Mouse (Mus musculus): ENCODE data around the gene Sycn. TPM values are rescaled to one million over a fixed set of nuclear protein-coding genes. Genes with fewer than 3 reads are reported as not detected.
"Not testable (repeated sequence)": the region's sequence is repeated elsewhere in the genome, so short reads cannot be mapped to it uniquely, and the experiment has no call there.

The Sycn gene
- polyA plus RNA-seq, 1 experiment, result not detected

DNA sequence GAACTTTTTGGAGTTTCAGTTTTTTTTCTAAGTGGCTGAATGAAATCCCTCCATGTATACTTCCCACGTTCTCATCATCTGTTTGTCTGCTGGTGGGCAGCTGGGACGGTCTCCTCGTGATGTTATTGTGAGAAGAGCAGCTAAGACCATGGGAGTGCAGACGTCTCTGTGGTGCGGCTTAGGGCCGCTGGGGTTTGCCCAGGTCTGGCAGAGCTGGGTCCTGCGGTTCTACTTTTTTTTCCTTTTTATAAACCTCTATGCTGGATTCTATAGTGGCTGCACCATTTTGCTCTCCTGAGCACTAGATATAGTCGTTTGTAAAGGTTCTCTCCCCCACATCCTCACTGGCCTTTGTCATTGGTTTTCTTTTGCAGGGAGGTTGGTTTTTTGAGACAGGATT, 29.2 kb upstream of the Sycn start:
- H3K27me3 ChIP-seq (ENCODE audit: control insufficient read depth, insufficient read depth, low read length, poor library complexity, severe bottlenecking), result no peaks in the 10 kb centered on the region

DNA sequence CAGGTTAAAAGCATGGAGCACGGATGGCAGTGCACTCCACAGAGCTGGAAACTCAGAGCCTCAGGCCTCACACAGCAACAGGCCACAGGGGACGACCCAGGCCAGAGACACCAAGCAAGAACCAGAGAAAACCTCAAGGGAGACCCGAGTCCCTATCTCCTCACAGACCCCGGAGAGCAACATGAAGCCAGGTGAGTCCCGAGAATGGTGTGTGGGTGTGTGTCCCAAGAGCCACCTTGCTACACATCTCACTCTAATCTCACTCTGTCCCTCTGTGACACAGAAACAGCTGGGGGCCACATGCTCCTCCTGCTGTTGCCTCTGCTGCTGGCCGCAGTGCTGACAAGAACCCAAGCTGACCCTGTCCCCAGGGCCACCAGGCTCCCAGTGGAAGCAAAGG, 18.1 kb upstream of the Sycn start, which contains the start of gene Ifnl3:
Gene Ifnl3, plus strand, starts transcription at position 301 of the 400 bp plus-strand sequence.
- not testable (repeated sequence) for H3K27me3 ChIP-seq (ENCODE audit: control insufficient read depth, insufficient read depth, low read length, poor library complexity, severe bottlenecking); H3K4me1 ChIP-seq (ENCODE audit: control insufficient read depth, insufficient read depth, low read length); H3K4me3 ChIP-seq (ENCODE audit: low read depth, low read length); H3K36me3 ChIP-seq (ENCODE audit: control insufficient read depth, insufficient read depth, low read length, poor library complexity, severe bottlenecking); H3K9me3 ChIP-seq (replicated peaks; ENCODE audit: control insufficient read depth, insufficient read depth, low read length, poor library complexity, severe bottlenecking); H3K9ac ChIP-seq (ENCODE audit: low read depth, poor library complexity, severe bottlenecking); H3K27ac ChIP-seq (ENCODE audit: insufficient read depth, low read length)

More for the DNA sequence above, 29.2 kb upstream of the Sycn start:
- Histone ChIP-seq H3K9me3 (replicated peaks; ENCODE audit: control insufficient read depth, insufficient read depth, low read length, poor library complexity, severe bottlenecking) (no peaks in the 10 kb centered on the region), H3K27ac (ENCODE audit: insufficient read depth, low read length) (no peak overlapping the region), H3K4me1 (ENCODE audit: control insufficient read depth, insufficient read depth, low read length) (no peaks in the 10 kb centered on the region), H3K9ac (ENCODE audit: low read depth, poor library complexity, severe bottlenecking) (no peak overlapping the region), H3K36me3 (ENCODE audit: control insufficient read depth, insufficient read depth, low read length, poor library complexity, severe bottlenecking) (no peaks in the 10 kb centered on the region), H3K4me3 (ENCODE audit: low read depth, low read length) (no peak overlapping the region)
- no peak for TF ChIP-seq POLR2A (IDR thresholded peaks at IDR 0.05; ENCODE audit: insufficient read depth, low read length)
- no peak for TF ChIP-seq EP300 (IDR thresholded peaks at IDR 0.05; ENCODE audit: insufficient read depth, low read depth, low read length)
- no peak for TF ChIP-seq CTCF (IDR thresholded peaks at IDR 0.05; ENCODE audit: low read depth, low read length)

DNA sequence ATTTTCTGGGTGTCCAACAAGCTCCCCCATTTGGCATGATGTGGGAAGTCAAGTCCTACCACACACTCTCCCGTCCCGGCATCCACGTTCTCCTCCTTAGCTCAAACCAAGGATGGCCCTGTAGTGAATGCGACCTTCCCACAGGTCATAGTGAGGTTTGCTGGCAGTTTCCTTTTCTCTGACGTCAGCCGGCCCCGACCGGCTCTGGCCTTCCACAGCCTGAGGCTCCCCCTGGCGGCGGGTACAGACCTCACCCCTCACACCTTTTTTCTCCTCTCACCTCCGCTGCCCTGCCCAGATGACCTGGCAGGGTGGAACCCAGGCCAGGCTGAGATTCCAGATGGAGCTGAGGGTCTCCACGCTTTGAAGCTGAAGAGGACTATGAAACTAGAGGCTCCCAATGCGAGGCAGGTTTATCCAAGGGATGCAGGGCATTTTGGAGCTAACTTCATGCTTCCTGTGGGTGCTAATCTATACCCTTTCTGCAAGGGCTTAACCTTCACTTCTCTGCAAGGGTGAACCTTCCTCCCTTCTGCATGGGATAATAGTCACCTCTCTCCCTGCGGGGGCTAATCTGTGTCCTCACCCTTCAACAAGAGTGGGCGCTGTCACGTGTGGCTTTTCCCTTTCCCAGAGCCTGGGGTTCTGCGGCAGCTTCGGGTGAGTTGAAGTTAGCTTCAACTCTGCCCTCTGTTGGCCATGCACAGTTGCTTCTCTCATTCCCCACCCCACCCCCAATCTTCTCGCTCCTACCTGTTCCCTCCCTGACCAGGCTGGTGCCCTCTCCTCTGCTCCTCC, 12.6 kb upstream of the Sycn start:
- no peaks in the 10 kb centered on the region for H3K4me1 ChIP-seq (ENCODE audit: control insufficient read depth, insufficient read depth, low read length)
- TF ChIP-seq CTCF (IDR thresholded peaks at IDR 0.05; ENCODE audit: low read depth, low read length) (peak; percentile 86), EP300 (IDR thresholded peaks at IDR 0.05; ENCODE audit: insufficient read depth, low read depth, low read length) (0 out of 2 replicates have a peak, but pooled peaks have one; percentile 24), POLR2A (IDR thresholded peaks at IDR 0.05; ENCODE audit: insufficient read depth, low read length) (no peak)
- no peaks in the 10 kb centered on the region for H3K9me3 ChIP-seq (replicated peaks; ENCODE audit: control insufficient read depth, insufficient read depth, low read length, poor library complexity, severe bottlenecking)
- no peak overlapping the region for H3K4me3 ChIP-seq (ENCODE audit: low read depth, low read length)
- H3K36me3 ChIP-seq (ENCODE audit: control insufficient read depth, insufficient read depth, low read length, poor library complexity, severe bottlenecking), result no peaks in the 10 kb centered on the region
- no peak overlapping the region for H3K27ac ChIP-seq (ENCODE audit: insufficient read depth, low read length)
- no peaks in the 10 kb centered on the region for H3K27me3 ChIP-seq (ENCODE audit: control insufficient read depth, insufficient read depth, low read length, poor library complexity, severe bottlenecking)
- no peak overlapping the region for H3K9ac ChIP-seq (ENCODE audit: low read depth, poor library complexity, severe bottlenecking)

DNA sequence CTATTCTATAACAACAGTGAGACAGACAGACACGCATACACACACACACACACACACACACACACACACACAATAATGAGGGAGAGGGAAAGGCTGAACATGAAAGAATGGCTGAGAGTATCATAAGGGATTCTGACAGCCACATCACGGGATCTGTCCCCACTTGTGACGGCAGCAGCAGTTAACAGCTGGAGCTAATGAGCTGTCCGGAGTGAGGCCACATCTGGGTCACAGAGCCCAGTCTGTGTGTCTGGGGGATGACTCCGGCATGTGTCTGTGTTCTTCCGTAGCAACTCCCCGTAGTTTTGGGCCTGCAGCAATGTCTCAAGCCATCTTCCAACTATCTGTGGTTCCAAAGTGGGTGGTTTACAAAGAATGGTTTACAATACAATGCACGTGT, 8.7 kb upstream of the Sycn start:
- Histone ChIP-seq H3K4me1 (ENCODE audit: control insufficient read depth, insufficient read depth, low read length) (no peaks in the 10 kb centered on the region), H3K4me3 (ENCODE audit: low read depth, low read length) (no peak overlapping the region), H3K9ac (ENCODE audit: low read depth, poor library complexity, severe bottlenecking) (no peak overlapping the region), H3K27me3 (ENCODE audit: control insufficient read depth, insufficient read depth, low read length, poor library complexity, severe bottlenecking) (no peaks in the 10 kb centered on the region), H3K27ac (ENCODE audit: insufficient read depth, low read length) (no peak overlapping the region), H3K36me3 (ENCODE audit: control insufficient read depth, insufficient read depth, low read length, poor library complexity, severe bottlenecking) (no peaks in the 10 kb centered on the region), H3K9me3 (replicated peaks; ENCODE audit: control insufficient read depth, insufficient read depth, low read length, poor library complexity, severe bottlenecking) (no peaks in the 10 kb centered on the region)
- TF ChIP-seq POLR2A (IDR thresholded peaks at IDR 0.05; ENCODE audit: insufficient read depth, low read length), result no peak
- TF ChIP-seq EP300 (IDR thresholded peaks at IDR 0.05; ENCODE audit: insufficient read depth, low read depth, low read length), result no peak

DNA sequence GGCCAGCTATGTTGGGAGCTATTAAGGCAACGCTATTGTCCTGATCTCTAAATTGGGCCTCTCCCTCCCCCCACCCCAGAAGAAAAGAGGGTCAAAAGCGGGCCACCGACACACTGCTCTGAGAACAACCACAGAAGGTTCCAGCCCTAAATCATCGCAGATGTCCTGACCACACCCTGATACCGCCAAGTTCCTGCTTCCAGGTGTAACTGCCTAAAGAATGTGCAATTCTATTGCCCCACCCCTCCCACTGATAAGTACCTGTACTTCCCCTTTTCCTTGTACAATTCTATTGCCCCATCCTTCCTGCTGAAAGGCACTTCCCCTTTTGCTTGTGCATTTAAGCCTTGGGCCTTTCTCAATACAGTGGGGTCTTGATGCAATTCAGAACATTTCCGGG, 1.8 kb upstream of the Sycn start:
- not testable (repeated sequence) for H3K27ac ChIP-seq (ENCODE audit: insufficient read depth, low read length); H3K27me3 ChIP-seq (ENCODE audit: control insufficient read depth, insufficient read depth, low read length, poor library complexity, severe bottlenecking); H3K9ac ChIP-seq (ENCODE audit: low read depth, poor library complexity, severe bottlenecking); H3K9me3 ChIP-seq (replicated peaks; ENCODE audit: control insufficient read depth, insufficient read depth, low read length, poor library complexity, severe bottlenecking); H3K36me3 ChIP-seq (ENCODE audit: control insufficient read depth, insufficient read depth, low read length, poor library complexity, severe bottlenecking); H3K4me1 ChIP-seq (ENCODE audit: control insufficient read depth, insufficient read depth, low read length); H3K4me3 ChIP-seq (ENCODE audit: low read depth, low read length)

DNA sequence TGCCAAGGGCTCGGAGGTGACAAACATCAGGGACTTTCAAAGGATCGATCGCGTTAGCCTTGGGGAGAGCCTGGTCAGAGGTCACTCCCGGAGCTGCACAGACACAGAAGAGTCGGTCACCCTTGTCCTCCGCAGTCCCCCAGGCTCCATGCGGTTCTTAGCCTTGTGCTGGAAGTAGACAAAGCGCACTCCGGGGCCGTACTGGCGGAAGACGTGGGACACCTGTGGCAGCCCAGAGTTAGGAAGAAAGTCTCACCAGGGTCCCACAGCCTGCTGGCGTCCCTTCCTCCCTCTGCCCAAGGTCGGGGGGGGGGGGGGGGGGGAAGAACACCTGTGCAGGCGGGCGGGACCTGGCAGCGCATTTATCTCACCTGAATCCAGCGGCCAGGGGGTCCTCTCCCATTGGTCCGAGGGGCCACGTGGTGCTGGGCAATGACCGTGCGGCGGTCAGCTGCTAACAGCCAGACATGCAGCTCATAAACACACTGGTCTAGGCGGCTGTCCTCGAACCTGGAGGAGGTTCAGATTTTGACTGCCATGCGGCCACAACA, 3.4 kb downstream of the Sycn start:
- Histone ChIP-seq H3K27me3 (ENCODE audit: control insufficient read depth, insufficient read depth, low read length, poor library complexity, severe bottlenecking) (no peaks in the 10 kb centered on the region), H3K9me3 (replicated peaks; ENCODE audit: control insufficient read depth, insufficient read depth, low read length, poor library complexity, severe bottlenecking) (no peaks in the 10 kb centered on the region), H3K36me3 (ENCODE audit: control insufficient read depth, insufficient read depth, low read length, poor library complexity, severe bottlenecking) (no peaks in the 10 kb centered on the region), H3K4me1 (ENCODE audit: control insufficient read depth, insufficient read depth, low read length) (peaks cover 3% of the 10 kb centered on the region), H3K9ac (ENCODE audit: low read depth, poor library complexity, severe bottlenecking) (peak overlapping the region; percentile 19; the same call in 1 of the 2 replicates), H3K27ac (ENCODE audit: insufficient read depth, low read length) (no peak overlapping the region), H3K4me3 (ENCODE audit: low read depth, low read length) (peak overlapping the region; percentile 48)
- TF ChIP-seq CTCF (IDR thresholded peaks at IDR 0.05; ENCODE audit: low read depth, low read length) (no peak), POLR2A (IDR thresholded peaks at IDR 0.05; ENCODE audit: insufficient read depth, low read length) (no peak), EP300 (IDR thresholded peaks at IDR 0.05; ENCODE audit: insufficient read depth, low read depth, low read length) (no peak)

All from ES-Bruce4 (cell line).